Mouse (Mus musculus): ENCODE measurements around the gene Rlf.
A peak's percentile ranks its signal among the peaks of the same experiment; 100 is the strongest.
"Not testable (repeated sequence)": the region's sequence is repeated elsewhere in the genome, so short reads cannot be mapped to it uniquely, and the experiment has no call there.

Rlf gene

DNA sequence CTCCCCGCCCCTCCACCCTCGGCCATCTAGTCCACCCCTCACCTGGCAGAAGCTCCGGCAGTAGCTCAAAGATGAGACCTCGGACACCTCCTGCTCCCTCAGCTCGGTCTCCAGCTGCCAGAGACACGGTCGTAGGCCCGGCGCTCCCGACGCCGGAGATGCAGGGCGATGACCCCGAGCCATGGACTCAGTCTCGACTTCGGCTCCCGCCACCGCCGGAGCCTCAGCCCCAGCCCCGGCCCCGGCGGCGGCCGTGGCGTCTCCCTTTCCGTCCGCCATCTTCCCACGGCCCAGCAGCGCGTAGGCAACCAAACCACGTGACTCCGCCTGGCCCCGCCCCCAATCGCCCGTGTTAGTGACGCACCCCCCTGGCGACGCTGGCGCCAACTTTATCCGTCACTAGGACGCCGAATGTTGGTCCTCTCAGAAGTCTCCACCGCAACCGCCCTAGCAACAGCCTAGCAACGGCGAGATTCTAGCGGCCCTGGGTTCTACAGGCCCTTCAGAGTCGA is at the start of gene Rlf:
Rlf (minus strand) TSS at position 292 of the 512 bp plus-strand sequence.
- DNase-seq: peak; percentile 97 to 99

DNA sequence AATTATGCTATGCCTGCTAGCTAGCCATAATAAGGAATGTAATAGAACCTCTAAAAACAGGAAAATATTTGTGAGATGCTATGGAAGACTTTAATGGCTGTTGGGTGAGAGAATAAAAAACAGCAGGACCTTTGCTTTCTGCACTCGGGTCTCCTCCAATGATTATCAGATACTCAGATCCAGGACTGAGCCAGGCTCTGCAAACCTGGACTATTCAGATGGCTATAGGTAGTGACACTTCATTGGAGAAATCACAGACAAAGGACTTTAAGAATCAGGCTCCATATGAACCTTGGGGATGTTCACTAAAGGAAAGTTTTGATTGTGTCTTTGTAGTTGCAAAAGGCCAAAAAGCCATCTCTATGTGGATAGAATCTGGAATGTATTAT is 26.7 kb upstream of the Rlf start:
- no peak for DNase-seq

DNA sequence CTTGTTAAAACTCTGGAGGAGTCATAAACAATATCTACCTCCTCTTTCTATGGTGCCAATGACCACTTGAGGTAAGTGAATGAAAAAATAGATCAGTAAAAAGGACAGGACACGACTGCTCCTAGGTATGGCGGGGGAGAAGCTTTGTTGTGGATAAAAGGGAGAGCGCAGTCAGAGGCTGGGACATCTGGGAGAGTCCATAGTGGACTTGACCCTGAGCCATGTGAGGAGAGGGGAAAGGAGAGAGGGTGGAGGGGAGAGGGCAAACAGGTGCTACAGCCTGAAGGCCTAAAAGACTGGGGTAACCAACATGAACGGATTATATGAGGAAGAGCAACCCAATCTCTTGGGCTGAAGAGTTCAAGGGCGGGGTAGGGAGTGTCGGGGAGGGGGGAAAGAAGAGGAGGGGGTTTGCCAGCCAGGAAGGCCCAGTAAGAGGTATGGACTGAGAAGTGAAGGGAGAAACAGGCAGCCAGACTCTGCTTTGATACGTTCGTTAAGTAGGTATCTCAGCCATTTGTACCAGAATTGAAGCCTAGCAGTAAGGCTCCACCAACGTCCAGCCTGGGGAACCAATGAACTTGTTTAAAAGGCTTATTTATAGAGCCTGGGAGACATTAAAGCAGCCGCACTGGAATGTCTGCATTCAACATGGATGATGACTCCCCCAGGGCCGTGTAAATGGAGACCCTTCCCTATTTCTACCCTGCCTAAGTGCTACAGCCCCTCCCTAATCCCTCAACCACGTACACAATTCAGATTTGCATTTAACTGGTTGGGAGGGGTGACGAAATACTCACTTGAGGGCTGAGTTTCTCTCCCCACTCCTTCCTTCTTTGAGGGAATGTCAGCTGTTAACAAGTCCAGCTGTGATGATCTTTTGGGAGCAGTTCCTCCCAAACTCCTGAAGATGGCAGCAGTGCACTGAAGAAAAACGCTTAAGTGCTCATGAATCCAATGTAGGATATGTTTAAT is 26.0 kb upstream of the Rlf start:
- DNase-seq: no peak

DNA sequence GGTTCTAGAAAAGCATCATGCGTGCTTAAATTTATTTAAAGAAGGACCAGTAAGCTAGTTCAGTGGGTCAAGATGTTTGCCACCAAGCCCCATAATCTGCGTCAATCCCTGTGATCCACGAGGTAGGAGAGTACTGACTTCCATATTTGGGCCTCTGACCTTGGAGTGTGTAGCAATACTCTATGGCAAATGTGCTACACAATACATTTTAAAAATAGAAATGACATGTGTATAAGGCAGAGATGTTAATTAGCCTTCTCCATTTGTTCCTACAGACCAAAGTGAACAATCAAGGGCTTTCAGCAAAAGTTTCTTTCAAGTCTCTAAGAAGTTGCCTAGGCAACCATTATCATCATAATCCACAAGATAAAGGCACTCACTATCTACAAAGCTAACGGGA is 25.0 kb upstream of the Rlf start:
- no peak for DNase-seq

DNA sequence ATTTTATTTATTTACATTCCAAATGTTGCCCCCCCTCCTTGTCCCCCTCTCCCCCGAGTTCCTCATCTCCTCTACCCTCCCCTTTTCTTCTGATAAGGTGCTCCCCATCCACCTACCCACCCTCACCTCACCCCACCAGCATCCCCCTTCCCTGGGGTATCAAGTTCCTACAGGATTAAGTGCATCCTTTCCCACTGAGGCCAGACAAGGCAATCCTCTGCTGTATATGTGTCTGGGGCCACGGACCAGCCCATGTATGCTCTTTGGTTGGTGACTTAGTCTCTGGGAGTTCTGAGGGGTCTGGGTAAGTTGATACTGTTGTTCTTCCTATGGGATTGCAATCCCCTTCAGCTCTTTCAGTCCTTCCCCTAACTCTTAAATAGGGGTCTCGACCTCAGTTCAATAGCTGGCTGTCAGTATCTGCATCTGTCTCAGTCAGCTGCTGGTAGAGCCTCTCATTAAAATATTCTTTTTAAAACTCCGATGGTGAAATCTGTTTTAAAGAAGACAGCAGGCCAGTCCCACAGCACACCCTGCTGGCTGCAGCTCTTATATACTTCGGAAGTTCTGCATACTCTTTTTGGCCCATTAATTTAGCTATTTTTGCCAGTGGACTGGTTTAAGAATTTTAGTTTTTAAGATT is 17.0 kb upstream of the Rlf start:
- peak; percentile 42 to 47 for DNase-seq

GRCm38 (mm10) chr4:121230943-121231614 is 16.2 kb upstream of the Rlf start:
- peak; percentile 60 to 65 for DNase-seq

DNA sequence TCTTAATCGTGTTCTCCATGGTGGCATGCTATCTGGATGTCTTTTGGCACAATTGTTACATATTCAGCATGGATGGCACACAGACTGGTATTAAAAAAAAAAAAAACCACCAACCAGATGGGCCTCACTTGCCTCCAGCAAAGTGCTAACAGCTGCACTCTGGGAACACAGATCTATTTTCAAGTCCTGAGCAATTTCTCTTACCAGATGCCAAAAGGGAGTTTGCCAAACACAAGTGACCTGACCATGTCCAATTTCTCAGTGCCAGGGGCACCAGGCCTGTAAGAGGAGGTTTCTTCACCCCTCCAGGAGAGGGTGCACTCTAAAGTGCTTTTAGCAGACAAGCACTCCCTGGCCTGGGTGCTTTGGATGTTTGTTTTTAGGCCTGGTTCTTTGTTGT is 12.2 kb upstream of the Rlf start:
- DNase-seq: no peak

GRCm38 (mm10) chr4:121225177-121225576 is 10.3 kb upstream of the Rlf start:
- DNase-seq: no peak

DNA sequence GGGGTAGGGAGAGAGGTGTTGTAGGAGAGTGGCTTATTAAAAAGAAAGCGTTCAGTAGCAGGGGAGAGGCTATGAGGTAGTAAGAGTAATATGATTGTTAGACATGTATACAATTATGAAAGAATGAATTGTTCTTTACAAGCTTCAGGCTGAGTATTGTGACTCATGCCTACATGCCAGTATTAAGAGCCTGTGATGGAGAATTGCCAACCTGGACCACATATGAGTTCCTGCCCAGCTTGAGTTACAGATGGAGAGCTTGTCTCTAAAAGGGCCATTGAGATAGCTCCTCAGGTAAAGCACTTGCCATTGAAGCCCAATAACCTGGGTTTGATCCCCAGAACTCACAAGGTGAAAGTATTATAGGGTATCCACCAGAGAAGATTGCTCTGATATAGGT is 8.3 kb upstream of the Rlf start:
- DNase-seq: no peak

GRCm38 (mm10) chr4:121216216-121216615 is 1.3 kb upstream of the Rlf start:
- DNase-seq: no peak

DNA sequence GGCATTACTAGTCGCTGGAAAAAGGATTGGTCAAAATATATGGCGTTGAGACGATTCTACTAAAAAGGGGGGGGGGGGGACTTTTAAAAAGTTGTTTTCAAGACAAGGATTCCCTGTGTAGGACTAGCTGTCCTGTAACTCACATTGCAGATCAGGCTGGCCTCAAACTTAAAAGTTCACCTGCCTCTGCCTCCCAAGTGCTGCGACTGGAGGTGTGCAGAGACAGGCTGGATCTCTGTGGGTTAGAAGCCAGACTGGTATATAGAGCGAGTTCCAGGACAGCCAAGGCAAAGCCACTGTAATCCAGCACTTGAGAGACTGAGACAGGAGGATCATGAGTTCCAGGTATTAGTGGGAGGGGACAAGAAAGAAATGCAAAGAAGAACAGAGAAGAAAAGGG is 605 bp upstream of the Rlf start:
- DNase-seq: no peak

GRCm38 (mm10) chr4:121213936-121214792 is 720 bp downstream of the Rlf start:
- peak in 1 of 2 experiments; percentile 69 for DNase-seq

GRCm38 (mm10) chr4:121208911-121209310 is 6.0 kb downstream of the Rlf start:
- no peak for DNase-seq

DNA sequence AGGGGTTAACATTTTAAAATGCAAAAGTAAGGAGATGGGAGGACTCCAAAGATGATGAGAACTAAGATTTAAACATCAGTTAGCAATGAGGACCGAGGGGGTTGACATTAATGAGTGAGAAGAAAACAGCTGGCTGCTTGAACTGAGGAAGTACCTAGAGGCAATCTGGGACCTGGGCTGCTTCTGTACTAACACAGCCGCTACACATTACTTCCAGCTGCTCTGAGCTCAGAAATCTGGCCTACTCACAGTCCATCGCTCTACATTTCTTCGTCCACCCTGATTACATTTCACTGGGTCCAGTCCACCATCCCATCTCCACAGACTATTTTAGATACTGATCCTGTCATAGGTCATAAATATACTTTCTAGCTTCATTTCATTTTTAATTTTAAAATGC is 17.0 kb downstream of the Rlf start:
- no peak for DNase-seq

GRCm38 (mm10) chr4:121196995-121197394 is 17.9 kb downstream of the Rlf start:
- DNase-seq: no peak

DNA sequence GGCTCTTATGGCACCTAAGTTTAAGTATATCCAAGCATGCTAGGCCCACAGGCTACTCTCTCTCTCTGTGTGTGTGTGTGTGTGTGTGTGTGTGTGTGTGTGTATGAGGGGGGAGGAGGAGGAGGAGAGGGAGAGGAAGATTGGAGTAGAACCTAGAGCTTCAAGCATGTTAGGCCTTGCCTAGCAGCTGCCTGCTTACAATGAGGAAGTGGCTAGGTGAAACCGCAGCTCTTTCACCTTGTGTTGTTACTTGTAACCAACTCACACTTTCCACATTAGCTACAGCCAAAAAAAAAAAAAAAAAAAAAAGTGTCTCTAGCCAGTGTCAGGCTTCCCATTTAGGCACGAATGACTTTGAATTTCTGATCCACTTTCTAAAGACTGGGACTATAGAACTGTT is 18.7 kb downstream of the Rlf start:
- DNase-seq: peak; percentile 49 to 69

DNA sequence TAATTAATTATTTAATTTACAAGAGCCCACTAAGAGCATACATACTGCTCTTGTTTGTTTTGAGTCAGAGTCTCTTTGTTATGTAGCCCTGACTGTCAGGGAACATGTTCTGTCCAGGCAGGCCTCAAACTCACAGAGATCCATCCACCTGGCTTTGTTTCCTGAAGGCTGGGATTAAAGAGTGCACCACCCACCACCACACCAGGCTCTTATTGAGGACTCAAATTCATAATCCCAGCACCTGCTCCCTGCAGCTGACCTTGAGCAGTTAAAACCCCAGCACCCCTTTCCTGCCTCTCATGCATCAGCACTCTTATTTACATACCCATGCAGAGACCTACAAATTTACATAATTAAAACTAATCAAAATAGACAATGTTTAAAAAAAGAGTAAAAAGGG is 20.1 kb downstream of the Rlf start:
- no peak for DNase-seq

DNA sequence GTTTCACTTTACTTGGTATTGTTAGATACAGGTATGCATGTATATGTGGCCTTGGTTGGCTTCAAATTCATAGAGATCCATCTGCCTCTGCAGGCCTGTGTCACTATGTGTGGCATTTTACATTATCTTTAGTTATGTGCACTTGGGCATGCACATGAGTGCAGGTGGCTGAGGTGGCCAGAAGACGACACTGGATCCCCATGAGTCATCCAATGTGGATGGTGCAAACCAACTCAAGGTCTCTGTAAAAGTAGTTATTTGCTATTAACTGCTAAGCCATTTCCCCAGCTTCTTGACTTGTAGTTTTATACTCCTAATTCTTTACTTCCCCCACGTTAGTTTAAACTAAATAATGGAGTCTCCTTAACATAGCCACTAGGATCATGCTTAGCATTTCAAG is 22.6 kb downstream of the Rlf start:
- DNase-seq: no peak

DNA sequence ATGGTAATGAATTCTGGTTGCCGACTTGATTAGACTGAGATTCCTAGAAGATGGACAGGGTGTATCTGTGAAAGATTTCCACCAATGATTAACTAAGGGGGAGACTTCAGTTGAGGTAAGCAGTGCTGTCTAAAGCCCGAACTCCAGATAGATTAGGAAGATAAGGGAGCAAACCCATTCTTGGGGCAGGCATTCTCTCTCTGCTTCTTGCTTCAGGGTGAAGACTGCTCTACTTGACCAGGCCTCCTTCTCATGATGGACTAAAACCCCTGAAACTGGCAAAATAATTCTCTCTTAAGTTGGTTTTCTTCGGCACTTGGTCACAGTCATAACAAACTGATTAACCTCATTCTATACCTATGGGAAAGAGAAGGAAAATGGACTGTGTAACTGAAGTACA is 25.5 kb downstream of the Rlf start:
- DNase-seq: no peak

DNA sequence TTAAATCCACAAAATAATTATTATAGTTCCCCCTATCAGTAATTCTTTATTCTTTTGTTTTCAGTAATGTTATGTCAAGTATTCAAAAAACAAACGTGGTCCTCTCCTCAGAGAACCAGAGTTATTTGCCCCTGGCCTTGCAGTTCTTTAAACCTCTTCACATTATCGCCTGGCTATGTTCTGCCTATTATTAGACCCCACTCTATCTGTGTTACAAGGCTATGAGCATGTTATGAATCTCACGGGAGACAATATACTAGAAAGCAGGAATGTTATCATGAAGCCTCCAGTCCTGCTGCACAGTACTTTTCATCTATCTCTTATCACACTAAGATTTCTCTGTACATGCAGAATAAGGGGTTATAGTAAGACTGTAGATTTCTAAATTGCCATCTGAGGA is 35.2 kb downstream of the Rlf start:
- DNase-seq: no peak

GRCm38 (mm10) chr4:121167656-121168055 is 47.2 kb downstream of the Rlf start:
- no peak for DNase-seq

DNA sequence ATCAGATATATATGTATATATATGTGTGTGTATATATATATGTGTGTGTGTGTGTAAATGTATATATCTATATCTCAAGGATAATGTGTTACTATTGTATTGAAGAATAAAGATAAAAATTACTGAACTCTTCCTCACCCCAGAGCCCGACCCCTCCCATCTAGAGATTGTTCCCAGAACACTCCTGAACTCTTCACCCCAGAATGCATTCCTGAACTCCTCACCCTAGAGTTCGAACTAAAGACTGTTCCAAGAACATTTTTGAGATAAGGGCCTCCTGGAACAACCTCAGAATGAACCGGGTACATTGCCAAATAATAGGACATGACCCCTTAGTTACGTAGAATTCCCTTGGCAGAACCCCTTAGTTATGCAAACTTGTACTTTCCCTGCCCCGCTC is 48.2 kb downstream of the Rlf start:
- DNase-seq: not testable (repeated sequence)

Measured in thymus, postnatal 36 days (tissue).